Mouse (Mus musculus) intestine, embryonic 15.5 days (tissue): Measurements from ENCODE around the gene Sh3pxd2a. TPM values are rescaled to one million over a fixed set of nuclear protein-coding genes. Genes with fewer than 3 reads are reported as not detected.

Experiments used
- ATAC-seq: fragments of 200-750 bp; cut with Nextera tagmentation; 2 replicates; pipeline ENCODE4 v1.8.0; 2017; ENCODE audit warnings: moderate TSS enrichment, moderate library complexity
- H3K27ac ChIP-seq: fragments of 300-500 bp; sonication (generic); 2 replicates; pipeline ENCODE4 v1.5.1; 2015; ENCODE audit warnings: mild to moderate bottlenecking, inconsistent platforms
- H3K27me3 ChIP-seq: fragments of 300-500 bp; sonication (generic); replicated peaks from 2 replicates; pipeline ENCODE4 v1.6.1; 2015; ENCODE audit warnings: inconsistent platforms
- H3K36me3 ChIP-seq: fragments of 300-500 bp; sonication (generic); 2 replicates; pipeline ENCODE4 v1.6.1; 2015; ENCODE audit warnings: inconsistent platforms
- H3K4me1 ChIP-seq: fragments of 300-500 bp; sonication (generic); replicated peaks from 2 replicates; pipeline ENCODE4 v1.6.1; 2015; ENCODE audit warnings: inconsistent platforms
- H3K4me2 ChIP-seq: fragments of 300-500 bp; sonication (generic); replicated peaks from 2 replicates; pipeline ENCODE4 v1.6.1; 2015; ENCODE audit warnings: mild to moderate bottlenecking, inconsistent platforms
- H3K4me3 ChIP-seq: fragments of 300-500 bp; sonication (generic); replicated peaks from 2 replicates; pipeline ENCODE4 v1.5.1; 2015; ENCODE audit warnings: inconsistent platforms
- H3K9ac ChIP-seq: fragments of 300-500 bp; sonication (generic); 2 replicates; pipeline ENCODE4 v1.6.1; 2015; ENCODE audit warnings: inconsistent platforms
- H3K9me3 ChIP-seq: fragments of 300-500 bp; sonication (generic); 2 replicates; pipeline ENCODE4 v1.6.1; 2016; ENCODE audit warnings: inconsistent platforms
- WGBS: fragments of 180-500 bp; shearing (Covaris S2); methylation state at CpG from one replicate; pipeline ENCODE4 v1.1.7; 2015; 5-methylcytosine and 5-hydroxymethylcytosine counted together
- polyA plus RNA-seq: library from polyadenylated mRNA; unstranded; fragments of >200 nt; fragmentation: Nextera tagmentation; extraction: Ambion mirVana; gene quantifications from 2 replicates; pipeline ENCODE4 v1.2.1, GENCODE M21; 2015

Gene Sh3pxd2a
- polyA plus RNA-seq, 1 experiment from 2014 or later: 5.0 TPM

GRCm38 (mm10) chr19:47503625-47504024 lies 39.4 kb upstream of the Sh3pxd2a start:
- H3K4me2 ChIP-seq: no peak overlapping the region
- H3K4me3 ChIP-seq: no peak overlapping the region
- 0 out of 2 replicates have a peak, but pooled peaks cover 3% of the 10 kb centered on the region for H3K36me3 ChIP-seq
- H3K9ac ChIP-seq: no peak overlapping the region
- H3K9me3 ChIP-seq: no peaks in the 10 kb centered on the region
- no peak overlapping the region for H3K27ac ChIP-seq
- WGBS: 73% methylated on average over 4 of the region's 4 CpGs
- peaks cover 15% of the 10 kb centered on the region for H3K4me1 ChIP-seq
- ATAC-seq: 0 out of 2 replicates have a peak, but pooled peaks have one; percentile 13
- no peaks in the 10 kb centered on the region for H3K27me3 ChIP-seq

DNA sequence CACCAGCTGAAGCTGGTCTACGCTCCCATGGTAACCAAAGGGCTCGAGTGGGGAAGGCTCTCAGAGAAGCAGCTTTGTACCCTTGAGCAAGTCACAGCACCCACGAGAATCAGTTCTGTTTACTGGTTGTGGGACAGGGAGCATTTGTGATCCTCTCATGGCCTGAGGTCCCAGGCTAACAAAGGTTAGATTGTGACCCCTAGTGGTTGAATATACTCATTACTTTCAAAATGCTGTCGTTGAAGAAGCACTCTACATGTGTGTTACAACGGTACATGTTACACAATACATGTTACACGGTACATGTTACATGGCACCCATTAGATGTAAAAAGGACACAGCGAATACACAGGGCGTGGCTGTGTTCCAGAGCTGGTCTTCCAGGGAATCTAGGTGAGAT lies 38.4 kb upstream of the Sh3pxd2a start:
- 82% methylated on average over 8 of the region's 8 CpGs for WGBS
- Histone ChIP-seq H3K4me1 (peaks cover 5% of the 10 kb centered on the region), H3K27me3 (no peaks in the 10 kb centered on the region), H3K9me3 (no peaks in the 10 kb centered on the region), H3K9ac (no peak overlapping the region), H3K4me2 (no peak overlapping the region), H3K4me3 (no peak overlapping the region), H3K27ac (no peak overlapping the region), H3K36me3 (0 out of 2 replicates have a peak, but pooled peaks cover 3% of the 10 kb centered on the region)
- ATAC-seq: no peak

DNA sequence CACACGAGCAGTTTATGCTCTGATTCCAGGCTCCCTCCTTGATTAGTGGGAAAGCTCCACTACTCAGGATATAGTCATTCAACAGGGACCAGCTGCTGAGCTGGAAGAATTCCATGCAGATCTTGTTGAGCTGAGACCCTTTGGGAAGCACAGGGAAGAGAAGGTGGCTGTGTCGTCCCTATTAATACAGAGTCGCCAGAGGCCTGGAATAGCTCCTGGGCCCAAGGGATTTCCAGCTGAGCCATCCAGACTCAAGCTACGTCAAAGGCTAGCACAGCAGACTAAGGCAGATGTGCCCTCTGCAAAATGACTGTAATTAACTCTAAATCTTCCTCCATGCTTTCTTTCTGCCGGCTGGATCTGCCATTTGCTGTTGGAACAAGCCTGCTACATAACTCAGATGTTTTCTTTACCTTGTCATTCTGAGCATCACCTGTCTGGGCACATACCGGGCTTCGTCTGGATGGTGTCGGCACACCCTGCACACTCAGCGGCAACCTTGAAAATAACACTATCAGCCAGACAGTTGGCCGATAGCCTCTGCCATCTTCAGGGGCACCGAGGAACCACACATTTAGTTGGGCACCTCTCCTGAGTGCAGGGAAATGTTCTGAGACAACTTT lies 36.3 kb upstream of the Sh3pxd2a start:
- H3K36me3 ChIP-seq: 0 out of 2 replicates have a peak, but pooled peaks cover 3% of the 10 kb centered on the region
- H3K27ac ChIP-seq: no peak overlapping the region
- H3K4me1 ChIP-seq: 0 out of 2 replicates have a peak, but pooled peaks cover 3% of the 10 kb centered on the region
- no peak overlapping the region for H3K9ac ChIP-seq
- 73% methylated on average over 11 of the region's 11 CpGs for WGBS
- no peaks in the 10 kb centered on the region for H3K27me3 ChIP-seq
- H3K4me2 ChIP-seq: no peak overlapping the region
- ATAC-seq: no peak
- H3K4me3 ChIP-seq: no peak overlapping the region
- H3K9me3 ChIP-seq: no peaks in the 10 kb centered on the region

- no peaks in the 10 kb centered on the region for H3K9me3 ChIP-seq
- no peak overlapping the region for H3K4me2 ChIP-seq
- 0 out of 2 replicates have a peak, but pooled peaks cover 3% of the 10 kb centered on the region for H3K36me3 ChIP-seq
- no peak overlapping the region for H3K4me3 ChIP-seq
- ATAC-seq: no peak
- no peaks in the 10 kb centered on the region for H3K27me3 ChIP-seq
- 87% methylated on average over 5 of the region's 5 CpGs for WGBS
- no peak overlapping the region for H3K27ac ChIP-seq
- H3K4me1 ChIP-seq: 0 out of 2 replicates have a peak, but pooled peaks cover 3% of the 10 kb centered on the region
- H3K9ac ChIP-seq: no peak overlapping the region
These were observed 35.6 kb upstream of the Sh3pxd2a start for GRCm38 (mm10) chr19:47499841-47500240.

GRCm38 (mm10) chr19:47498942-47499341 lies 34.7 kb upstream of the Sh3pxd2a start:
- Histone ChIP-seq H3K27ac (no peak overlapping the region), H3K9ac (no peak overlapping the region), H3K4me1 (0 out of 2 replicates have a peak, but pooled peaks cover 3% of the 10 kb centered on the region), H3K9me3 (no peaks in the 10 kb centered on the region), H3K27me3 (no peaks in the 10 kb centered on the region), H3K4me2 (no peak overlapping the region), H3K4me3 (no peak overlapping the region), H3K36me3 (0 out of 2 replicates have a peak, but pooled peaks cover 3% of the 10 kb centered on the region)
- WGBS: 41% methylated on average over 4 of the region's 4 CpGs
- no peak for ATAC-seq

DNA sequence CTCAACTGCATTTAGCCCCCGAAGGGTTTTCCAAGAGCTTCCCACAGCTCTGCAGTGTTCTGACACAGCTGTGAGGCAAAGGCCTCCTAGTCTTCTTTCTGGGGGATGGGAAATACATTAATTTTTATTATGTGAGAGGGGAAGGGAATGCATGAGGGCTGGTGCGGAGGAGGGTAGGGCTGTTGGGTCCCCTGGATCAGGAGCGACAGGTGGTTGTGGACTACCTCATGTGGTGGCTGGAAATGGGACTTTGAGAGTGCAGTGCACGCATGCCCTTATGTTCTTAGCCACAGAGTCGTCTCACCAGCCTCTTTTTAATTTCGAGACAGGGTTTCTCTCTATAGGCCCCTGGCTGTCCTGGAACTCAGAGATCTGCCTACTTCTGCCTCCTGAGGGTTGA lies 33.5 kb upstream of the Sh3pxd2a start:
- Histone ChIP-seq H3K27me3 (no peaks in the 10 kb centered on the region), H3K4me3 (no peak overlapping the region), H3K4me2 (no peak overlapping the region), H3K9me3 (no peaks in the 10 kb centered on the region), H3K27ac (no peak overlapping the region), H3K4me1 (0 out of 2 replicates have a peak, but pooled peaks cover 3% of the 10 kb centered on the region), H3K9ac (no peak overlapping the region), H3K36me3 (0 out of 2 replicates have a peak, but pooled peaks cover 3% of the 10 kb centered on the region)
- 86% methylated on average over 6 of the region's 6 CpGs for WGBS
- no peak for ATAC-seq

GRCm38 (mm10) chr19:47497313-47497712 lies 33.1 kb upstream of the Sh3pxd2a start:
- no peaks in the 10 kb centered on the region for H3K27me3 ChIP-seq
- no peak for ATAC-seq
- H3K4me1 ChIP-seq: 0 out of 2 replicates have a peak, but pooled peaks cover 3% of the 10 kb centered on the region
- H3K4me3 ChIP-seq: no peak overlapping the region
- 84% methylated on average over 9 of the region's 9 CpGs for WGBS
- no peak overlapping the region for H3K4me2 ChIP-seq
- 0 out of 2 replicates have a peak, but pooled peaks cover 3% of the 10 kb centered on the region for H3K36me3 ChIP-seq
- no peaks in the 10 kb centered on the region for H3K9me3 ChIP-seq
- no peak overlapping the region for H3K9ac ChIP-seq
- no peak overlapping the region for H3K27ac ChIP-seq

GRCm38 (mm10) chr19:47493017-47493997 lies 29.1 kb upstream of the Sh3pxd2a start:
- 66% methylated on average over 23 of the region's 23 CpGs for WGBS
- Histone ChIP-seq H3K9me3 (no peaks in the 10 kb centered on the region), H3K9ac (no peak overlapping the region), H3K27me3 (no peaks in the 10 kb centered on the region), H3K27ac (no peak overlapping the region), H3K4me3 (no peak overlapping the region), H3K4me1 (0 out of 2 replicates have a peak, but pooled peaks cover 2% of the 10 kb centered on the region), H3K36me3 (no peaks in the 10 kb centered on the region), H3K4me2 (no peak overlapping the region)
- no peak for ATAC-seq

GRCm38 (mm10) chr19:47492422-47492821 lies 28.2 kb upstream of the Sh3pxd2a start:
- no peak for ATAC-seq
- no peaks in the 10 kb centered on the region for H3K27me3 ChIP-seq
- no peaks in the 10 kb centered on the region for H3K36me3 ChIP-seq
- 0 out of 2 replicates have a peak, but pooled peaks cover 2% of the 10 kb centered on the region for H3K4me1 ChIP-seq
- no peak overlapping the region for H3K27ac ChIP-seq
- no peak overlapping the region for H3K4me3 ChIP-seq
- no peak overlapping the region for H3K9ac ChIP-seq
- H3K4me2 ChIP-seq: no peak overlapping the region
- 89% methylated on average over 6 of the region's 6 CpGs for WGBS
- H3K9me3 ChIP-seq: no peaks in the 10 kb centered on the region

DNA sequence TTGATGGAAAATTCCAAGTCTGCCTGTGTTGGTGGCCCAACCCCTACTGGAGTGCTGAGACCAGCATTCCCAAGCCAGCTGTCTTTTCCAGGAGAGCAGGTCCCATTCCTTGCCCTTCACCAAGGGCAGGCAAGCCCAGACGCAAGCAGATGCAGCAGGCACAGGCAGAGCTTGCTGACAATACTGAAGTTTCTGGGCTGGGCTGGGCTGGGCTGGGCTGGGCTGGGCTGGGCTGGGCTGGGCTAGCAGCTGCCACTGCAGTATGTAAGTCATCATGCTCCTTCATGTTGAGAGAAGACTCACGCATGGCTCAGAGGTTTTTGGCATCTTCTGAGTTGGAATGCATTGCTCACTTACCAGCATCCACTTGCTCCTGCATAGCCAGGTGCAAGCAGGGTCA lies 27.7 kb upstream of the Sh3pxd2a start:
- H3K4me3 ChIP-seq: no peak overlapping the region
- no peaks in the 10 kb centered on the region for H3K36me3 ChIP-seq
- ATAC-seq: peak; percentile 75
- no peaks in the 10 kb centered on the region for H3K27me3 ChIP-seq
- no peak overlapping the region for H3K4me2 ChIP-seq
- 0 out of 2 replicates have a peak, but pooled peaks cover 2% of the 10 kb centered on the region for H3K4me1 ChIP-seq
- no peaks in the 10 kb centered on the region for H3K9me3 ChIP-seq
- no peak overlapping the region for H3K27ac ChIP-seq
- 50% methylated on average over 2 of the region's 2 CpGs for WGBS
- no peak overlapping the region for H3K9ac ChIP-seq

GRCm38 (mm10) chr19:47489233-47489632 lies 25.0 kb upstream of the Sh3pxd2a start:
- no peak overlapping the region for H3K4me3 ChIP-seq
- H3K4me1 ChIP-seq: peaks cover 6% of the 10 kb centered on the region; the same call in 1 of the 2 replicates
- no peak overlapping the region for H3K4me2 ChIP-seq
- no peak for ATAC-seq
- H3K27me3 ChIP-seq: no peaks in the 10 kb centered on the region
- H3K27ac ChIP-seq: no peak overlapping the region
- H3K9ac ChIP-seq: no peak overlapping the region
- H3K36me3 ChIP-seq: no peaks in the 10 kb centered on the region
- H3K9me3 ChIP-seq: no peaks in the 10 kb centered on the region
- 84% methylated on average over 3 of the region's 3 CpGs for WGBS

DNA sequence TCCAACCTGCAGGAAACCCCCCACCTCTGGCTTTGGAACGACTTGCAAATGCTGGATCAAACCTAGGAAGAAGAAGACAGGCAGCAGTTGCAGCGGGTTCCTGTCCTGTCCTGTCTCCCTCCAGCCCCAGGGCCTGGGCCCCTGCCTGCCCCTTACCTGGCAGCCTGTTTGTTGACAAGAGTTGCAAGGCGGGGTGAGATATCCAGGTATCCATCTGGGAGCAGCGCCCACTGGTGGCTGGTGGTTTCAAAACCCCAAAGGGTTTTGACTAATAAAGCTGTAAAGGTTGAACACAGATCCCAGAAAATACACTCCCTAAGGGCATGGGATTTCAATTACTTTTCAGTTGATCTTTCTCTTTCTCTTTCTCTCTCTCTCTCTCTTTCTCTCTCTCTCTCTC lies 24.0 kb upstream of the Sh3pxd2a start:
- Histone ChIP-seq H3K27ac (no peak overlapping the region), H3K4me2 (no peak overlapping the region), H3K9me3 (no peaks in the 10 kb centered on the region), H3K4me3 (no peak overlapping the region), H3K27me3 (no peaks in the 10 kb centered on the region), H3K36me3 (no peaks in the 10 kb centered on the region), H3K9ac (no peak overlapping the region), H3K4me1 (peaks cover 6% of the 10 kb centered on the region; the same call in 1 of the 2 replicates)
- ATAC-seq: no peak
- WGBS: 30% methylated on average over 4 of the region's 4 CpGs
